Mouse (Mus musculus) cerebellum, adult (tissue): ENCODE results near the gene Bola1.

Experiments used
- ATAC-seq: cut with Nextera tagmentation; 2 replicates; pipeline ENCODE4 v1.9.2; 2017; ENCODE audit warnings: mild to moderate bottlenecking, moderate library complexity, mixed read lengths; ENCODE audit not compliant: insufficient number of reproducible peaks, low FRiP score, low TSS enrichment

Bola1 gene

GRCm38 (mm10) chr3:96160803-96161516, 58.5 kb downstream of the Bola1 start:
- ATAC-seq = peak; percentile 68; the same call in 1 of the 2 replicates

- ATAC-seq = peak; percentile 27; the same call in 1 of the 2 replicates
These were observed 59.2 kb downstream of the Bola1 start for GRCm38 (mm10) chr3:96160222-96160802.

DNA sequence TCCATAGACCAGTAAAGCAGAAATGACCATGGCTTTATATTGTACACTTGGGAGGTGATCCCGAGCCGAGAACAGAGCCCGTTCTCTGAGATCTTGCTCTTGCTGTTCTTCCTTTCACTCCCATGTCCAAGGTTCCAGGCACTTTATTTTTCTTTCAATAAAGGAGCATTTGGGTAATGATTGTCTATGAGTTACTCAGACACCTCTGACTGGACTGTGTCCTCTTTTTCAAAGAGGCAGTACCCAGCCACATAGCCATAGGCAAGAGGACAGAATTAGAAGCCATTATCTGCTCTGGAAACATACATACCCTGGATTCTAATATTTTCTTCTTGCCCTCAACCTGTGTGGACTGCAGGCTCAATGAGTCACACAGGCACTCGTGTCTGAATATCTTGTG, 59.7 kb downstream of the Bola1 start:
- ATAC-seq = no peak

DNA sequence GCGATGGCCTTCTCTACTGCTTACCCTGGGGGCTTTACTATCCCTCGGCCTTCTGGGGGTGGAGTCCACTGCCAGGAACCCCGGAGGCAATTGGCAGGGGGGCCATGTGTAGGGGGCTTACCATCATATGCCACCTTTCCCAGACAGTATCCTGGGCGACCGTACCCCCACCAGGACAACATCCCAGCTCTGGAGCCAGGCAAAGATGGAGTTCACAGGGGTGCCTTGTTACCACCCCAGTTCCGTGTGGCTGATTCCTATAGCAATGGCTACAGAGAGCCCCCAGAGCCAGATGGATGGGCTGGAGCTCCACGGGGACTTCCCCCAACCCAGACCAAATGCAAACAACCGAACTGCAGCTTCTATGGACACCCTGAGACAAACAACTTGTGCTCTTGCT, 64.0 kb downstream of the Bola1 start:
- ATAC-seq = no peak

DNA sequence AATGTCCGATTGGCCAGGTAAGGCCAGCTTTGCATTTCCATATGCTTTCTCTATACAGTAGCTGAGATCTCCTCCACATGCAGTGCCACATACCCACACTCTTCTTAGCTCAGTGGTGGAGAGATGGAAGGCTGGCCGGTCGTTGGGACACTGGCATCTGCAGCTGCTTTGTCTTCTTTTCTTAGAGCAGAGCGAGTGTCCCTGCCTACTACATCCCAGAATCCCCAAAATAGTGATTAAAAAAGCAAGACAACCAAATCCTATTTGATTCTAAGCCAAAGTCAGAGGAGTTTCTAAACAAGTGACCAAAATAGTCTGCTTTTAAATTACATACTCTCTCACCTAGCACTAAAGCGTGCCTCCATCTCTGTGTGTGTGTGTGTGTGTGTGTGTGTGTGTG, 66.9 kb downstream of the Bola1 start:
- ATAC-seq = no peak

DNA sequence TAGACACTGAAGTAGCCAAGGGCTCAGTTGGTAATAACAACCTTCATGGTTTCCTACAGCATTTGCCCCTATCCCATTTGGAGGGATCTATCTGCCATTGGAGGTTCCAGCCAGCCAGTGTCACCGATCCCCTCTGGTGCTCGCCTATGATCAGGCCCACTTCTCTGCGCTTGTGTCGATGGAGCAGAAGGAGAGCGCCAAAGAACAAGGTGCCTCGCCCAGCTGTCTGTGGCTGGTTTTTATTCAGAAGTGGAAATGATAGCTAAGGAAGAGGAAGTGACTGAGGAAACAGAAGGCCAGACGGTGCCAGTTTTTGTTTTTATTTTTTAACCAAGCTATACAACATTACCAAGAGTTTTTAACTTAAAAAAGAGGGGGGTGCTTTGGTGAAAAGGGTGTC, 67.7 kb downstream of the Bola1 start:
- ATAC-seq = no peak

DNA sequence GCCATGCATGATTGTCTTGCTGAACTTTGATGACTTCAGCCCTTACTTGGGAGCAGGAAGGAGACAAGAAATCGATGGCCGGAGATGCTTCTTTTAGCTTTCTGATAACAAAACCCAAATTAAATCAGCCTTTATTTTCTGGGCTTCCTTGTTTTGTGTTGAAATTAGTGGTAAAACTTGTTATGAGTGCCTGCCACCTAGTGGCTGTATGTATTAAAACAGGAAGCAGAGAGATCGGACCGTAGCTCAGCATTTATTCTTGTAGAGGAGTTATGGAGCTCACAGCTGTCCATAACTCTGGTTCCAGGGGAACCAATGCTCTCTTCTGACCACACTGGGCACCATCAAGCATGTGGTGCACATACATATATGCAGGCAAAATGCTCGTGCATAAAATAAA, 71.6 kb downstream of the Bola1 start:
- ATAC-seq = no peak
